9 mouse cellular contexts compared by ENCODE assay signal in the genomic region with DNA sequence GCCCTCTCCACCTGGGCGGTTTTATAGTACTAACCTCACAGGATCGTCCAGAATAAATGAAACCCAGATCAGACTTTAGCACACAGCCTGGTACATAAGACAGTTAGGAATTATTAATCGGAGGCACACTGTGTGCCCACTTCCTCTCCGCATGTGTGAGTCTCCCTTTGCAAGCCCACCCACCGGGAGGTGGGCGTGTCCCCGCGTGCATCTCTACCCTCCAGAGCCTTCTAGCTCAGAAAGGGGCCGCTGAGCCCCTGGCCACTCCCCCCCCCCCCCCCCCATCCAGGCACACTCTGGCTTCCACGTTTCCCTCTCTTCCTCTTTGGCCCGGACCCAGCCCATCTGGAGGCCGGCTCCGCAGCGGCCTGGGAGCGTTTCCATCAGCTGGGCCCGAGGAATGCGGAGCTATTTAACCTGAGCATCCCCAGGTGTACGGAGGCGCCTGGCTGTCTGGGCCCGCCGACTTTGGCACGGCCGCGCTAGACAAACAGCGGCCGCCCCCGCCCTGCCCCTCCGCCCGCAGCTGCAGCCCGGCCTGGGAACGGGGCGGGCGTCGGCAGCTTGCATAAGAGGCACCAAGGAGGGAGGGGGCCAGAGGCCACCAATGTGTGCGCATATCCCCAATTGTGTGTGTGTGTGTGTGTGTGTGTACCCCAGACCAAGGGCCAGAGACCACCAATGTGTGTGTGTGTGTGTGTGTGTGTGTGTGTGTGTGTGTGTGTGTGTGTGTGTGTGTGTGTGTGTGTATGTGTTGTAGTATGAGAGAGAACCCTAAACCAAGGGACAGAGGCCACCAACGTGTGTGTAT. TPM values are rescaled to one million over a fixed set of nuclear protein-coding genes. Genes with fewer than 3 reads are reported as not detected.
DNase-seq lines count a peak whose midpoint lies in the region; ATAC-seq and TF ChIP-seq lines count a peak whose summit lies in the region.
"Had no signal": no experiment of that assay in that cellular context is flagged by ENCODE, and none has a peak within 500 bp of the region (broad histone marks: within the 10 kb centered on the region; RNA-seq: fewer than 3 reads in every experiment).

No protein-coding gene starts in this region.

- no peak for TF ChIP-seq POLR2A in bone marrow, adult 2 months (IDR thresholded peaks at IDR 0.05; ENCODE audit: borderline replicate concordance, control insufficient read depth, low read depth, low read length)
- 0 out of 2 replicates have a peak, but pooled peaks have one; percentile 22 for TF ChIP-seq POLR2A in limb, embryonic 14.5 days (IDR thresholded peaks at IDR 0.05; ENCODE audit: borderline replicate concordance, extremely low read depth, insufficient read depth, insufficient read length)

- H3K4me2 ChIP-seq in forebrain, postnatal 0 days (ENCODE audit: low read depth): peak overlapping the region; percentile 76
- peak overlapping the region; percentile 65 for H3K4me2 ChIP-seq in hindbrain, embryonic 12.5 days (replicated peaks)
- H3K4me2 ChIP-seq in limb, embryonic 14.5 days (replicated peaks; ENCODE audit: low read depth, low read length, severe bottlenecking): peak overlapping the region; percentile 91
- peak overlapping the region; percentile 91 for H3K4me2 ChIP-seq in midbrain, embryonic 13.5 days (replicated peaks)

- H3K9me3 ChIP-seq in forebrain, postnatal 0 days (ENCODE audit: low read length): no peaks in the 10 kb centered on the region
- H3K9me3 ChIP-seq in hindbrain, embryonic 12.5 days (replicated peaks): no peaks in the 10 kb centered on the region
- no peaks in the 10 kb centered on the region for H3K9me3 ChIP-seq in limb, embryonic 14.5 days (ENCODE audit: control insufficient read depth, low read length)
- H3K9me3 ChIP-seq in midbrain, embryonic 13.5 days: no peaks in the 10 kb centered on the region

- WGBS in bone marrow, adult 2 months: 2% methylated on average over 36 of the region's 36 CpGs
- WGBS in forebrain, postnatal 0 days: 2% methylated on average over 31 of the region's 36 CpGs
- under 1% methylated on average over 33 of the region's 36 CpGs for WGBS in hindbrain, embryonic 12.5 days
- 2% methylated on average over 26 of the region's 36 CpGs for WGBS in limb, embryonic 14.5 days
- under 1% methylated on average over 31 of the region's 36 CpGs for WGBS in midbrain, embryonic 13.5 days

- peak overlapping the region; percentile 88 for H3K27ac ChIP-seq in bone marrow, adult 2 months (ENCODE audit: control insufficient read depth, insufficient read depth, low read depth, low read length, poor library complexity)
- no peak overlapping the region for H3K27ac ChIP-seq in forebrain, postnatal 0 days (ENCODE audit: low read depth, low read length)
- peak overlapping the region; percentile 82 for H3K27ac ChIP-seq in hindbrain, embryonic 12.5 days
- peak overlapping the region; percentile 93 for H3K27ac ChIP-seq in limb, embryonic 14.5 days (replicated peaks; ENCODE audit: low read depth, low read length)
- H3K27ac ChIP-seq in midbrain, embryonic 13.5 days: peak overlapping the region; percentile 19; the same call in 1 of the 2 replicates

- no peaks in the 10 kb centered on the region; the same call in 1 of the 2 replicates for H3K4me1 ChIP-seq in bone marrow, adult 2 months (ENCODE audit: control insufficient read depth, insufficient read depth, low read length)
- H3K4me1 ChIP-seq in forebrain, postnatal 0 days (ENCODE audit: insufficient read depth): peaks cover 18% of the 10 kb centered on the region
- peaks cover 50% of the 10 kb centered on the region for H3K4me1 ChIP-seq in hindbrain, embryonic 12.5 days
- H3K4me1 ChIP-seq in limb, embryonic 14.5 days (ENCODE audit: control insufficient read depth, insufficient read depth, low read length): peaks cover 36% of the 10 kb centered on the region
- H3K4me1 ChIP-seq in midbrain, embryonic 13.5 days (replicated peaks): peaks cover 64% of the 10 kb centered on the region

- peak overlapping the region; percentile 57 for H3K4me3 ChIP-seq in bone marrow, adult 2 months (replicated peaks; ENCODE audit: control insufficient read depth, low read depth, low read length)
- peak overlapping the region; percentile 33 for H3K4me3 ChIP-seq in forebrain, postnatal 0 days (ENCODE audit: low read depth, low read length)
- H3K4me3 ChIP-seq in hindbrain, embryonic 12.5 days: peak overlapping the region; percentile 49
- H3K4me3 ChIP-seq in limb, embryonic 14.5 days (replicated peaks; ENCODE audit: low read length): peak overlapping the region; percentile 88
- peak overlapping the region; percentile 41 for H3K4me3 ChIP-seq in midbrain, embryonic 13.5 days (replicated peaks)

- H3K36me3 ChIP-seq in forebrain, postnatal 0 days (ENCODE audit: insufficient read depth): no peaks in the 10 kb centered on the region
- H3K36me3 ChIP-seq in hindbrain, embryonic 12.5 days: no peaks in the 10 kb centered on the region
- H3K36me3 ChIP-seq in limb, embryonic 14.5 days (ENCODE audit: control insufficient read depth, insufficient read depth, low read length): peaks cover 11% of the 10 kb centered on the region; the same call in 1 of the 2 replicates
- H3K36me3 ChIP-seq in midbrain, embryonic 13.5 days: no peaks in the 10 kb centered on the region

- H3K27me3 ChIP-seq in forebrain, postnatal 0 days (ENCODE audit: insufficient read depth, low read length): 0 out of 2 replicates have a peak, but pooled peaks cover 9% of the 10 kb centered on the region
- no peaks in the 10 kb centered on the region for H3K27me3 ChIP-seq in hindbrain, embryonic 12.5 days
- H3K27me3 ChIP-seq in limb, embryonic 14.5 days (ENCODE audit: control insufficient read depth, insufficient read depth, low read length): no peaks in the 10 kb centered on the region
- H3K27me3 ChIP-seq in midbrain, embryonic 13.5 days: peaks cover 11% of the 10 kb centered on the region

- no peak for TF ChIP-seq CTCF in bone marrow, adult 2 months (IDR thresholded peaks at IDR 0.05; ENCODE audit: control insufficient read depth, insufficient read depth, low read length)
- TF ChIP-seq CTCF in forebrain, postnatal 0 days (IDR thresholded peaks at IDR 0.05; ENCODE audit: low read depth): no peak

- peak; percentile 70 to 78 for DNase-seq in cerebellum, postnatal 10 days
- no peak for DNase-seq in forebrain, postnatal 0 days
- DNase-seq in limb, embryonic 14.5 days (ENCODE audit: low spot score): peak; percentile 96
- DNase-seq in thymus, postnatal 0 days (ENCODE audit: low spot score): peak; percentile 60

- ATAC-seq in cerebellum, adult (ENCODE audit: insufficient number of reproducible peaks, low FRiP score, low TSS enrichment): no peak
- 0 out of 2 replicates have a peak, but pooled peaks have one; percentile 5 for ATAC-seq in forebrain, postnatal 0 days
- ATAC-seq in hindbrain, embryonic 12.5 days (ENCODE audit: low FRiP score): peak; percentile 27
- peak; percentile 75 for ATAC-seq in limb, embryonic 14.5 days (ENCODE audit: low FRiP score, low read depth)
- peak; percentile 12 for ATAC-seq in midbrain, embryonic 13.5 days

- H3K9ac ChIP-seq in forebrain, postnatal 0 days: peak overlapping the region; percentile 22
- H3K9ac ChIP-seq in hindbrain, embryonic 12.5 days: peak overlapping the region; percentile 60
- H3K9ac ChIP-seq in limb, embryonic 14.5 days (ENCODE audit: low read depth, low read length, severe bottlenecking): peak overlapping the region; percentile 92
- peak overlapping the region; percentile 64 for H3K9ac ChIP-seq in midbrain, embryonic 13.5 days (replicated peaks)

RNA-seq across cellular contexts. Expression of a gene that starts 3.2 kb away (rescaled TPM):
- 4.2 and 15.9 TPM in 2 replicates for polyA plus RNA-seq in bone marrow, adult 2 months (2011; ENCODE audit: insufficient read depth, insufficient read length, low replicate concordance, missing spikeins)
- total RNA-seq in forebrain, postnatal 0 days (2014; rRNA removed): 58.8 and 70.5 TPM in 2 replicates
- 59.8 and 71.3 TPM in 2 replicates for polyA plus RNA-seq in forebrain, postnatal 0 days (2015; fragmentation: Nextera tagmentation; extraction: Ambion mirVana)
- polyA plus RNA-seq in hindbrain, embryonic 12.5 days (2016; fragmentation: Nextera tagmentation; extraction: Ambion mirVana): 157 and 159 TPM in 2 replicates
- polyA plus RNA-seq in limb, embryonic 14.5 days (2012; rRNA removed): 444 and 565 TPM in 2 replicates
- 184 and 198 TPM in 2 replicates for polyA plus RNA-seq in limb, embryonic 14.5 days (2014; fragmentation: Nextera tagmentation; extraction: Ambion mirVana)
- 32.8 and 39.4 TPM in 2 replicates for polyA plus RNA-seq in midbrain, embryonic 13.5 days (2015; fragmentation: Nextera tagmentation; extraction: Ambion mirVana)
- polyA plus RNA-seq in thymus, postnatal 0 days (2015; fragmentation: Nextera tagmentation; extraction: Ambion mirVana): 22.9 and 23.9 TPM in 2 replicates

RNA-seq across cellular contexts. Expression of a gene that starts 14.7 kb away (rescaled TPM):
- 1.4 TPM in 1 of 2 replicates, not detected in the other for polyA plus RNA-seq in bone marrow, adult 2 months (2011; ENCODE audit: insufficient read depth, insufficient read length, low replicate concordance, missing spikeins)
- total RNA-seq in forebrain, postnatal 0 days (2014; rRNA removed): 4.3 TPM in 2 replicates
- polyA plus RNA-seq in forebrain, postnatal 0 days (2015; fragmentation: Nextera tagmentation; extraction: Ambion mirVana): 4.4 and 5.4 TPM in 2 replicates
- polyA plus RNA-seq in hindbrain, embryonic 12.5 days (2016; fragmentation: Nextera tagmentation; extraction: Ambion mirVana): 5.0 and 5.3 TPM in 2 replicates
- polyA plus RNA-seq in limb, embryonic 14.5 days (2012; rRNA removed): 21.7 and 23.7 TPM in 2 replicates
- 33.6 and 34.7 TPM in 2 replicates for polyA plus RNA-seq in limb, embryonic 14.5 days (2014; fragmentation: Nextera tagmentation; extraction: Ambion mirVana)
- polyA plus RNA-seq in midbrain, embryonic 13.5 days (2015; fragmentation: Nextera tagmentation; extraction: Ambion mirVana): 4.1 and 5.5 TPM in 2 replicates
- 5.6 and 6.5 TPM in 2 replicates for polyA plus RNA-seq in thymus, postnatal 0 days (2015; fragmentation: Nextera tagmentation; extraction: Ambion mirVana)
- total RNA-seq: neutrophil, adult 5-6 weeks had no signal

RNA-seq across cellular contexts. Expression of a gene that starts 52.4 kb away (rescaled TPM):
- 1.8 and 12.9 TPM in 2 replicates for polyA plus RNA-seq in bone marrow, adult 2 months (2011; ENCODE audit: insufficient read depth, insufficient read length, low replicate concordance, missing spikeins)
- total RNA-seq in forebrain, postnatal 0 days (2014; rRNA removed): 21.5 and 30.8 TPM in 2 replicates
- polyA plus RNA-seq in forebrain, postnatal 0 days (2015; fragmentation: Nextera tagmentation; extraction: Ambion mirVana): 26.6 and 29.9 TPM in 2 replicates
- polyA plus RNA-seq in hindbrain, embryonic 12.5 days (2016; fragmentation: Nextera tagmentation; extraction: Ambion mirVana): 34.9 and 40.5 TPM in 2 replicates
- polyA plus RNA-seq in limb, embryonic 14.5 days (2012; rRNA removed): 11.8 and 18.6 TPM in 2 replicates
- 26.8 and 27.2 TPM in 2 replicates for polyA plus RNA-seq in limb, embryonic 14.5 days (2014; fragmentation: Nextera tagmentation; extraction: Ambion mirVana)
- polyA plus RNA-seq in midbrain, embryonic 13.5 days (2015; fragmentation: Nextera tagmentation; extraction: Ambion mirVana): 42.7 and 44.1 TPM in 2 replicates
- polyA plus RNA-seq in thymus, postnatal 0 days (2015; fragmentation: Nextera tagmentation; extraction: Ambion mirVana): 15.6 and 17.2 TPM in 2 replicates

Comparison
In these comparisons a context has a peak if more than half of its experiments do, and no peak if none do; other contexts are left out.
1. H3K4me3 ChIP-seq: peak in every context shown above with its lines; median percentile 88 in limb, embryonic 14.5 days; 57 in bone marrow, adult 2 months; 49 in hindbrain, embryonic 12.5 days; 41 in midbrain, embryonic 13.5 days; 33 in forebrain, postnatal 0 days.
2. H3K9ac ChIP-seq: peak in every context shown above with its lines; median percentile 92 in limb, embryonic 14.5 days; 64 in midbrain, embryonic 13.5 days; 60 in hindbrain, embryonic 12.5 days; 22 in forebrain, postnatal 0 days.